Mouse (Mus musculus) CH12.LX (cell line): ENCODE results near the gene Krba1. TPM values are rescaled to one million over a fixed set of nuclear protein-coding genes. Genes with fewer than 3 reads are reported as not detected.

Experiments
- DNase-seq: peaks from one replicate; pipeline ENCODE4 v3.0.0-alpha.2; 2013; ENCODE audit errors: extremely low read depth
- H3K27ac ChIP-seq: 2 replicates; pipeline ENCODE4 v1.5.1; 2012; ENCODE audit warnings: low read depth, mild to moderate bottlenecking, control low read depth, moderate library complexity; ENCODE audit not compliant: insufficient read depth
- H3K27me3 ChIP-seq: replicated peaks from 2 replicates; pipeline ENCODE3; 2012; ENCODE audit warnings: inconsistent platforms
- H3K36me3 ChIP-seq, 2 experiments: replicated peaks in 1 of 2; 2 replicates each; pipeline versions ENCODE3 to v1.6.1; 2012; ENCODE audit warnings: inconsistent platforms in 1 of 2, low read length in 1 of 2, mild to moderate bottlenecking in 1 of 2, mixed read lengths in 1 of 2, moderate library complexity in 1 of 2; ENCODE audit not compliant: control insufficient read depth in 1 of 2, insufficient read depth in 1 of 2
- H3K4me1 ChIP-seq, 2 experiments: 2 replicates each; pipeline ENCODE4 v1.6.1; 2012; ENCODE audit warnings: inconsistent platforms in 1 of 2, moderate library complexity in 1 of 2; ENCODE audit not compliant: insufficient read depth in 2 of 2, control insufficient read depth in 1 of 2
- H3K4me2 ChIP-seq: 2 replicates; pipeline ENCODE4 v1.6.1; 2012; ENCODE audit warnings: low read depth, mild to moderate bottlenecking, control low read depth; ENCODE audit not compliant: poor library complexity, insufficient read depth, severe bottlenecking
- H3K4me3 ChIP-seq, 3 experiments: fragments of 150-350 bp in 1 of 3; sonication (generic) in 1 of 3; replicated peaks in 1 of 3; 2 replicates each; pipeline versions ENCODE3 to v1.5.1; 2011 to 2012; ENCODE audit warnings: low read depth in 2 of 3, low read length in 2 of 3, mild to moderate bottlenecking in 2 of 3, moderate library complexity in 2 of 3, control low read depth in 1 of 3, improper control_type of control experiment in 1 of 3, inconsistent platforms in 1 of 3, mixed read lengths in 1 of 3; ENCODE audit not compliant: poor library complexity in 1 of 3
- H3K79me2 ChIP-seq: replicated peaks from 2 replicates; pipeline ENCODE4 v1.6.1; 2012; ENCODE audit warnings: mild to moderate bottlenecking, moderate library complexity; ENCODE audit not compliant: control insufficient read depth, poor library complexity, insufficient read depth, severe bottlenecking; ENCODE audit errors: extremely low read depth
- H3K9ac ChIP-seq: 2 replicates; pipeline ENCODE4 v1.6.1; 2012; ENCODE audit warnings: low read depth, mild to moderate bottlenecking, control low read depth, moderate library complexity; ENCODE audit not compliant: insufficient read depth
- H3K9me3 ChIP-seq: replicated peaks from 2 replicates; pipeline ENCODE3; 2012; ENCODE audit warnings: low read length, inconsistent platforms, mixed read lengths
- BHLHE40 ChIP-seq: IDR thresholded peaks from 2 replicates; pipeline ENCODE4 v1.6.1; 2011; ENCODE audit warnings: mild to moderate bottlenecking, low read depth, low read length, improper control_type of control experiment
- E2F4 ChIP-seq: IDR thresholded peaks from 2 replicates; pipeline ENCODE4 v1.6.1; 2011; ENCODE audit warnings: low read depth, low read length, improper control_type of control experiment; ENCODE audit not compliant: insufficient replicate concordance
- ELF1 ChIP-seq: IDR thresholded peaks from 2 replicates; pipeline ENCODE4 v1.6.1; 2014; ENCODE audit warnings: low read depth, mild to moderate bottlenecking, inconsistent platforms, low read length, improper control_type of control experiment
- ETS1 ChIP-seq: conservative IDR thresholded peaks from 2 replicates; pipeline ENCODE4 v1.6.1; 2012; ENCODE audit warnings: low read depth, mild to moderate bottlenecking, inconsistent platforms, low read length, improper control_type of control experiment, moderate library complexity
- HCFC1 ChIP-seq: IDR thresholded peaks from 2 replicates; pipeline ENCODE4 v1.6.1; 2012; ENCODE audit warnings: low read depth, mild to moderate bottlenecking, inconsistent platforms, low read length, improper control_type of control experiment
- IRF4 ChIP-seq: IDR thresholded peaks from 2 replicates; pipeline ENCODE4 v1.6.1; 2014; ENCODE audit warnings: low read depth, mild to moderate bottlenecking, inconsistent platforms, low read length, improper control_type of control experiment
- JUND ChIP-seq: conservative IDR thresholded peaks from 2 replicates; pipeline ENCODE4 v1.6.1; 2011; ENCODE audit warnings: low read depth, low read length, improper control_type of control experiment
- KAT2A ChIP-seq: IDR thresholded peaks from 2 replicates; pipeline ENCODE4 v1.6.1; 2012; ENCODE audit warnings: low read length, improper control_type of control experiment, inconsistent platforms; ENCODE audit not compliant: insufficient replicate concordance
- MAFK ChIP-seq: IDR thresholded peaks from 2 replicates; pipeline ENCODE4 v1.6.1; 2011; ENCODE audit warnings: low read length, improper control_type of control experiment; ENCODE audit not compliant: insufficient replicate concordance
- MAX ChIP-seq: IDR thresholded peaks from 2 replicates; pipeline ENCODE4 v1.6.1; 2011; ENCODE audit warnings: low read length, improper control_type of control experiment
- NRF1 ChIP-seq: IDR thresholded peaks from 2 replicates; pipeline ENCODE4 v1.6.1; 2014; ENCODE audit warnings: low read depth, mild to moderate bottlenecking, inconsistent platforms, low read length, improper control_type of control experiment, moderate library complexity
- SIN3A ChIP-seq: IDR thresholded peaks from 2 replicates; pipeline ENCODE4 v1.6.1; 2012; ENCODE audit warnings: low read length, improper control_type of control experiment, inconsistent platforms
- SMC3 ChIP-seq: IDR thresholded peaks from 2 replicates; pipeline ENCODE4 v1.6.1; 2011; ENCODE audit warnings: low read depth, low read length, improper control_type of control experiment
- TCF12 ChIP-seq: IDR thresholded peaks from 2 replicates; pipeline ENCODE4 v1.6.1; 2014; ENCODE audit warnings: low read depth, mild to moderate bottlenecking, inconsistent platforms, low read length, improper control_type of control experiment
- UBTF ChIP-seq: IDR thresholded peaks from 2 replicates; pipeline ENCODE4 v1.6.1; 2012; ENCODE audit warnings: low read depth, mild to moderate bottlenecking, inconsistent platforms, low read length, improper control_type of control experiment, moderate library complexity
- USF1 ChIP-seq: IDR thresholded peaks from 2 replicates; pipeline ENCODE4 v1.6.1; 2014; ENCODE audit warnings: low read depth, mild to moderate bottlenecking, inconsistent platforms, low read length, improper control_type of control experiment
- USF2 ChIP-seq: conservative IDR thresholded peaks from 2 replicates; pipeline ENCODE4 v1.6.1; 2011; ENCODE audit warnings: low read depth, low read length, improper control_type of control experiment
- ZC3H11A ChIP-seq: IDR thresholded peaks from 2 replicates; pipeline ENCODE4 v1.6.1; 2012; ENCODE audit warnings: low read depth, mild to moderate bottlenecking, inconsistent platforms, low read length, improper control_type of control experiment
- ZKSCAN1 ChIP-seq: IDR thresholded peaks from 2 replicates; pipeline ENCODE4 v1.6.1; 2012; ENCODE audit warnings: low read depth, inconsistent platforms, low read length, improper control_type of control experiment, borderline replicate concordance
- ZNF384 ChIP-seq: IDR thresholded peaks from 2 replicates; pipeline ENCODE4 v1.6.1; 2012; ENCODE audit warnings: low read depth, low read length, improper control_type of control experiment, inconsistent platforms
- dilution Hi-C: fragments of 300-500 bp; cut with MboI; formaldehyde crosslinking; loops from 2 replicates; pipeline ENCODE4 v1.14.3; 2020; ENCODE audit warnings: low sequenced_read_pairs; ENCODE audit not compliant: extremely low pct_unique_long_range_greater_than_20kb, extremely low pct_ligation_motif_present
- in situ Hi-C: fragments of 300-500 bp; cut with MboI; formaldehyde crosslinking; loops from 3 replicates; pipeline ENCODE4 v1.14.3; 2019; ENCODE audit warnings: low sequenced_read_pairs, low pct_ligation_motif_present, low pct_unique_long_range_greater_than_20kb, mixed read lengths
- polyA plus RNA-seq: library from polyadenylated mRNA; unstranded; fragments of >175 nt; gene quantifications from 2 replicates; pipeline ENCODE4 v1.2.1, GENCODE M21; 2012; ENCODE audit warnings: low read depth; ENCODE audit not compliant: insufficient read length
- total RNA-seq, 2 experiments: library from RNA; depleted of rRNA; stranded (reverse); fragments of 300-350 nt in 1 of 2; fragments of >200 nt in 1 of 2; gene quantifications; 2 replicates each; pipeline ENCODE4 v1.2.3; 2012 to 2014

Gene Krba1
- total and polyA plus RNA-seq, 3 experiments, result 2.9 to 12.7 (median 9.8) TPM

DNA sequence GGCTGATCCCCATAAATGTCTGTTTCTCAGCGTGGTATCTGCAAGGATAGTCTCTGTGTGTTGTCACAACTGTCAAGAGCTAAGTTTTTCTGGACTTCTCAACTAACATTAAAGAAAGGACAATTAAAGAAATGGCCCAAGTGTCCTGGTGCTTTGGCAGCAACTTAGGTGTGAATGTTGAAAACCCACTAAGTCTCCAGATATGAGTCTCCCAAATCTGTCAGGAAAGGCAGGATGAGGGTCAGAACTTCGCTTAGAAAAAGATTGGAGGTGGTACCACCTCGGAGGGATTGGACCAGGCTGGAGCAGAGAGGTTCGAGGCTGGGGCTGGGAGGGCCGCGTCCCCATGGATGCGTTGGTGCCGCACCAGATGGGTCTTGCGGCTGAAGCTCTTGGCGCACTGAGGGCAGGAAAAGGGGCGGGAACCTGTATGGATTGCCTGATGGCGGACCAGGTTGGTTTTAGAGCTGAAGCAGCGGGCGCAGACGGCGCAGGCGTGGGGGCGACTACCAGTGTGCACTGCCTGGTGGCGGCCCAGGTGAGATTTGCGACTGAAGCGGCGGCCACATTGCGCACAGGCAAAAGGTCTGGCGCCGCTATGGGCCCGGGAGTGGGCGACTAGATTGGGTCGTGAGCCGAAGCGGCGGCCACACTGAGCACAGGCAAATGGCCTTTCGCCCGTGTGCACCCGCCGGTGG lies 42.4 kb downstream of the Krba1 start:
- in situ Hi-C loops (no loop called here), dilution Hi-C loops (no loop called here)
- Histone ChIP-seq H3K27ac (no peak overlapping the region), H3K9ac (no peak overlapping the region), H3K9me3 (peaks cover 23% of the 10 kb centered on the region), H3K4me2 (no peak overlapping the region), H3K36me3 (peaks cover 4 to 49% of the 10 kb centered on the region in 2 experiments), H3K4me3 (no peak overlapping the region), H3K4me1 (peaks cover 0 to 22% of the 10 kb centered on the region in 2 experiments; a peak in 3 of 4 replicates), H3K27me3 (no peaks in the 10 kb centered on the region), H3K79me2 (no peaks in the 10 kb centered on the region)
- no peak for TF ChIP-seq BHLHE40
- no peak for TF ChIP-seq ETS1
- TF ChIP-seq MAX, result no peak
- no peak for TF ChIP-seq IRF4
- no peak for TF ChIP-seq SMC3
- no peak for TF ChIP-seq TCF12
- TF ChIP-seq MAFK, result no peak
- no peak for TF ChIP-seq HCFC1
- no peak for TF ChIP-seq UBTF
- no peak for TF ChIP-seq KAT2A
- DNase-seq, result no peak

GRCm38 (mm10) chr6:48438475-48439125 lies 43.2 kb downstream of the Krba1 start:
- in situ Hi-C loops (no loop called here), dilution Hi-C loops (no loop called here)
- Histone ChIP-seq H3K9ac (no peak overlapping the region), H3K27me3 (no peaks in the 10 kb centered on the region), H3K4me2 (no peak overlapping the region), H3K36me3 (peaks cover 4 to 49% of the 10 kb centered on the region in 2 experiments), H3K27ac (no peak overlapping the region), H3K4me1 (peaks cover 0 to 30% of the 10 kb centered on the region in 2 experiments; a peak in 3 of 4 replicates), H3K9me3 (peaks cover 23% of the 10 kb centered on the region), H3K4me3 (no peak overlapping the region), H3K79me2 (no peaks in the 10 kb centered on the region)
- DNase-seq, result no peak
- TF ChIP-seq ZKSCAN1 (no peak), USF2 (no peak), ELF1 (no peak), JUND (no peak), NRF1 (no peak), SIN3A (no peak), E2F4 (no peak), ZNF384 (no peak), USF1 (no peak), MAFK (no peak), HCFC1 (no peak), ZC3H11A (no peak)
